Comparison of ENCODE assay signal across 9 mouse cellular contexts in genomic region chr17:79894054-79894453, GRCm38 (mm10). TPM values are rescaled to one million over a fixed set of nuclear protein-coding genes. Genes with fewer than 3 reads are reported as not detected.
A peak's percentile ranks its signal among the peaks of the same experiment; 100 is the strongest.
DNase-seq lines count a peak whose midpoint lies in the region; ATAC-seq and TF ChIP-seq lines count a peak whose summit lies in the region.
"Had no signal": no experiment of that assay in that cellular context is flagged by ENCODE, and none has a peak within 500 bp of the region (broad histone marks: within the 10 kb centered on the region; RNA-seq: fewer than 3 reads in every experiment).

No protein-coding gene starts in this region.

- peaks cover 30% of the 10 kb centered on the region for H3K27me3 ChIP-seq in erythroblast, embryonic 14.5 days (ENCODE audit: control insufficient read depth)
- H3K27me3 ChIP-seq in testis, adult 2 months (ENCODE audit: control insufficient read depth, insufficient read depth, low read length), result no peaks in the 10 kb centered on the region
- peaks cover 27% of the 10 kb centered on the region for H3K27me3 ChIP-seq in liver, embryonic 12.5 days (replicated peaks)
- no peaks in the 10 kb centered on the region for H3K27me3 ChIP-seq in cerebellum, adult 2 months (ENCODE audit: control insufficient read depth, insufficient read depth, low read length)

- peak overlapping the region; percentile 91 for H3K4me2 ChIP-seq in liver, embryonic 12.5 days

- peak overlapping the region; percentile 97 for H3K9ac ChIP-seq in liver, embryonic 12.5 days

- no peak for TF ChIP-seq CTCF in testis, adult 2 months (IDR thresholded peaks at IDR 0.05; ENCODE audit: control insufficient read depth, insufficient read depth, insufficient replicate concordance, low read depth, low read length)
- TF ChIP-seq CTCF in cerebellum, adult 2 months (IDR thresholded peaks at IDR 0.05; ENCODE audit: borderline replicate concordance, insufficient read depth, low read depth, low read length), result no peak

- peak overlapping the region; percentile 79 for H3K4me3 ChIP-seq in erythroblast, embryonic 14.5 days (replicated peaks)
- H3K4me3 ChIP-seq in testis, adult 2 months (ENCODE audit: control insufficient read depth, low read depth, low read length), result peak overlapping the region; percentile 33; the same call in 1 of the 2 replicates
- H3K4me3 ChIP-seq in liver, embryonic 12.5 days, result peak overlapping the region; percentile 80
- H3K4me3 ChIP-seq in cerebellum, adult 2 months (replicated peaks; ENCODE audit: insufficient read depth, low read depth, low read length), result no peak overlapping the region

- H3K4me1 ChIP-seq in erythroblast, embryonic 14.5 days (ENCODE audit: control insufficient read depth), result peaks cover 64% of the 10 kb centered on the region
- H3K4me1 ChIP-seq in testis, adult 2 months (ENCODE audit: control insufficient read depth, insufficient read depth, low read length), result peaks cover 7% of the 10 kb centered on the region
- H3K4me1 ChIP-seq in liver, embryonic 12.5 days, result peaks cover 65% of the 10 kb centered on the region
- H3K4me1 ChIP-seq in cerebellum, adult 2 months (ENCODE audit: control insufficient read depth, insufficient read depth, low read length), result peaks cover 11% of the 10 kb centered on the region

- no peaks in the 10 kb centered on the region for H3K9me3 ChIP-seq in erythroblast, embryonic 14.5 days (ENCODE audit: control insufficient read depth, low read length)
- H3K9me3 ChIP-seq in liver, embryonic 12.5 days (replicated peaks), result no peaks in the 10 kb centered on the region

- no peak for DNase-seq in testis, postnatal 10 days (ENCODE audit: low spot score)
- no peak for DNase-seq in cerebellum, adult 2 months
- no peak for DNase-seq in Muller cell, postnatal 12 days (ENCODE audit: inconsistent ontology term)
- no peak for DNase-seq in gastrocnemius, adult 8-10 months (ENCODE audit: low spot score in 2 of 2)
- DNase-seq: retina, postnatal 1 day had no signal

- H3K27ac ChIP-seq in testis, adult 2 months (ENCODE audit: control insufficient read depth, insufficient read depth, low read depth, low read length), result no peak overlapping the region
- H3K27ac ChIP-seq in liver, embryonic 12.5 days, result peak overlapping the region; percentile 96
- H3K27ac ChIP-seq in cerebellum, adult 2 months (ENCODE audit: insufficient read depth, low read length), result no peak overlapping the region

- WGBS in liver, embryonic 12.5 days (ENCODE audit: insufficient replicate concordance), result 9% methylated on average over 4 of the region's 4 CpGs
- 55% methylated on average over 4 of the region's 4 CpGs for WGBS in cerebellum, adult 2 months

- no peak for TF ChIP-seq POLR2A in testis, adult 2 months (IDR thresholded peaks at IDR 0.05; ENCODE audit: control insufficient read depth, low read depth, low read length)
- no peak for TF ChIP-seq POLR2A in cerebellum, adult 2 months (IDR thresholded peaks at IDR 0.05; ENCODE audit: borderline replicate concordance, insufficient read depth, low read length)

- no peak for ATAC-seq in erythroblast, adult 5-6 weeks (replicated peaks; ENCODE audit: low FRiP score, poor library complexity, severe bottlenecking)
- ATAC-seq in liver, embryonic 12.5 days, result no peak

- peaks cover 33% of the 10 kb centered on the region for H3K36me3 ChIP-seq in erythroblast, embryonic 14.5 days (ENCODE audit: control insufficient read depth)
- H3K36me3 ChIP-seq in testis, adult 2 months (ENCODE audit: control insufficient read depth, insufficient read depth, low read length), result no peaks in the 10 kb centered on the region
- H3K36me3 ChIP-seq in liver, embryonic 12.5 days, result peaks cover 7% of the 10 kb centered on the region; the same call in 1 of the 2 replicates

RNA-seq across cellular contexts. Expression of gene Atl2, which starts 1.9 kb away (rescaled TPM):
- 0.31 and 0.49 TPM in 2 replicates for polyA plus RNA-seq in erythroblast, embryonic 14.5 days (2012)
- 16.7 and 30.1 TPM in 2 replicates for total RNA-seq in erythroblast, adult 5-6 weeks (2015; ENCODE audit: low replicate concordance)
- 21.6 and 38.2 TPM in 2 replicates for total RNA-seq in erythroblast, adult 5-6 weeks (2017; ENCODE audit: low replicate concordance)
- 16.8 and 19.9 TPM in 2 replicates for polyA plus RNA-seq in testis, adult 2 months (2012; rRNA removed)
- 42.0 and 42.1 TPM in 2 replicates for polyA plus RNA-seq in liver, embryonic 12.5 days (2016; fragmentation: Nextera tagmentation; extraction: Ambion mirVana)
- polyA plus RNA-seq in cerebellum, adult 2 months (2012; rRNA removed), result 96.3 and 99.8 TPM in 2 replicates
- total RNA-seq in gastrocnemius, adult 8-10 months (2022), result 100 to 1,000 TPM; 140 to 155 (median 147) TPM

Comparison
In these comparisons a context has a peak if more than half of its experiments do, and no peak if none do; other contexts are left out.
1. RNA of gene Atl2, which starts 1.9 kb away (polyA plus RNA-seq): 96.3 to 99.8 TPM in cerebellum, adult 2 months, 42.0 to 42.1 TPM in liver, embryonic 12.5 days and 16.8 to 19.9 TPM in testis, adult 2 months; 0.31 to 0.49 TPM in erythroblast, embryonic 14.5 days; every median in the first group is over 10 times any median in the second.